Mouse (Mus musculus) hindbrain, embryonic 12.5 days (tissue): Measurements from ENCODE around the gene Micu2. TPM values are rescaled to one million over a fixed set of nuclear protein-coding genes. Genes with fewer than 3 reads are reported as not detected.

Source experiments
- ATAC-seq: fragments of 200-750 bp; cut with Nextera tagmentation; 2 replicates; pipeline ENCODE4 v1.8.0; 2017; ENCODE audit warnings: moderate TSS enrichment; ENCODE audit not compliant: low FRiP score
- H3K27ac ChIP-seq: fragments of 300-500 bp; sonication (generic); 2 replicates; pipeline ENCODE4 v1.5.1; 2016; ENCODE audit warnings: mild to moderate bottlenecking
- H3K27me3 ChIP-seq: fragments of 300-500 bp; sonication (generic); 2 replicates; pipeline ENCODE4 v1.6.1; 2016; ENCODE audit warnings: mild to moderate bottlenecking
- H3K36me3 ChIP-seq: fragments of 300-500 bp; sonication (generic); 2 replicates; pipeline ENCODE4 v1.6.1; 2016; ENCODE audit warnings: mild to moderate bottlenecking
- H3K4me1 ChIP-seq: fragments of 300-500 bp; sonication (generic); 2 replicates; pipeline ENCODE4 v1.6.1; 2016
- H3K4me2 ChIP-seq: fragments of 300-500 bp; sonication (generic); replicated peaks from 2 replicates; pipeline ENCODE4 v1.6.1; 2016; ENCODE audit warnings: mild to moderate bottlenecking
- H3K4me3 ChIP-seq: fragments of 300-500 bp; sonication (generic); 2 replicates; pipeline ENCODE4 v1.5.1; 2016; ENCODE audit warnings: mild to moderate bottlenecking
- H3K9ac ChIP-seq: fragments of 300-500 bp; sonication (generic); 2 replicates; pipeline ENCODE4 v1.6.1; 2016; ENCODE audit warnings: mild to moderate bottlenecking, moderate library complexity
- H3K9me3 ChIP-seq: fragments of 300-500 bp; sonication (generic); replicated peaks from 2 replicates; pipeline ENCODE4 v1.6.1; 2016; ENCODE audit warnings: mild to moderate bottlenecking
- WGBS: fragments of 180-500 bp; shearing (Covaris S2); methylation state at CpG from one replicate; pipeline ENCODE4 v1.1.7; 2016; 5-methylcytosine and 5-hydroxymethylcytosine counted together
- polyA plus RNA-seq: library from polyadenylated mRNA; unstranded; fragments of >200 nt; fragmentation: Nextera tagmentation; extraction: Ambion mirVana; gene quantifications from 2 replicates; pipeline ENCODE4 v1.2.1, GENCODE M21; 2016

Micu2 gene
- polyA plus RNA-seq = 73.1 and 84.1 TPM in 2 replicates

DNA sequence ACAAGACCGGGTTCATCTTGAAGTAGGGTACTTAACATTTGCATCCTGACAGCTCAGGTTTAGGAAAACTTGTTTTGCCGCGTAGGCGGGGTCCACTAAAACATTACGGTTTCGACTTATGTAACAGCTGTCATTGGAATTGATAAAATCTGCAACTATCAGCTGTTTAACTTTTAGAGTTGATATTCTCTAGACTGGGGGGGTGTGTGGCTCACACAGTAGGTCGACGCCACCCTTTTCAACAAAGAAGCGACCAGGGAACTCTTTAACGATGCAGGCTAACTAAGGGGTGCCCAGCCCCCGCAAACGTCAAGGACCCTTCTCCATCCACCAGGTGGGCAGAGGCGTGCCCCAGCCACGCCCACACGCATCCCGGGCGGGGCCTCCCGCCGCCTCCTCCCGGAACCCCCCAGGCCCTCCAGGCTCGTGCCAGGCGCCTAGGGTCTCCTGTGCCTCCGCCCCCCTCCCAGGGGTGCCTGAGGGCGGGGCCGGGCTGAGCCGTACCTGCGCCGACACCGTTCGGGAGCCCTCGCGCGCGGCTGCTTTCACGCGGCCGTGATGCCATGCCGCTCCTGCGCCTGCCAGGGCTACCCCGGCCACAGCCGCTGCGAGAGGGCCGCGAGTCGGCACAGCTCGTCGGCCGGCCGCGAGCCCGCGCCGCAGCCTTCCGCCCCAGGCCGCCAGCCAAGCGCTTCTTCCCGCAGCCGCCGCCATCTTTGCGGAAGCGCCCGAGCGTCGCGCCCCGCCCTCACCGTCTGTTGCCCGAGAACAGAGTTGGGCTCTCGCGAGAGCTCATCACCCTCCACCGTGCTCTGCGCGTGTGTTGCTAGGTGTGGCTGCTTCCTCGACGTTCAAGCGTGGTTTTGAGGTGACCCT is at the start of gene Micu2:
TSS of gene Micu2 (minus strand) at position 737 of the 876 bp plus-strand sequence.
- Histone ChIP-seq H3K4me1 (peaks cover 3% of the 10 kb centered on the region), H3K27me3 (no peaks in the 10 kb centered on the region; the same call in 1 of the 2 replicates), H3K4me3 (peak within 1 kb of the TSS; percentile 92), H3K9ac (peak within 1 kb of the TSS; percentile 89), H3K9me3 (no peaks in the 10 kb centered on the region), H3K4me2 (peak within 1 kb of the TSS; percentile 67), H3K36me3 (no peaks in the 10 kb centered on the region), H3K27ac (peak within 1 kb of the TSS; percentile 93)
- WGBS = 4% methylated on average over 66 of the region's 76 CpGs
- peak; percentile 98 for ATAC-seq

DNA sequence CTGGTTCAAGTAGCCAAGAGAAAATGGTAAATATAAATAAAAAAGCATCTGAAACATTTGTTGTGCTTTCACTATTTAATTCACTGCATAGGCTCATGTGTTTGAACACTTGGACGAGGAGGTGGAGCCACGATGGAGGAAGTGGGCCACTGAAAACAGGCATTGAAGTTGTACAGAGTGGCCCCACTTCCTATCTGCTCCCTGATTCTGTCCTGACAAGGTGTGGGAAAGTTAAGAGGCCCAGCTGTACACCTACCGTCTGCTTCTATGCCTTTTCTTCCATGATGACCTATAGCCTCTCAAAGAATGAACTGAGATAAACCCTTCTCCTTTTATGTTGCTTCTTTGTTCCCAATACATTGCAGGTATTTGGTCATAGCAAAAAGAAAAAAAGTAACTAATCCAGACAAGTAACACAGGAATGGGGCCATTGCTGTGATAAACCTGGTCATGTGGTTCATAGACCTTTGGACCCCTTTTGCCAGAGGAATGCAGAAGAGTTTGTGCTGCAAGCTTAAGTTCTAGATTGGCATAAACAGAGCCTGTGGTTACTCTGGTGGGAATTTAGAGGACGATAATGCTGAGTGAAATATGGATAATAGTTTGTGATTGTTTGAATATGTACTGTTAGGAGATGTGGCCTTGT is 47.7 kb upstream of the Micu2 start:
- no peaks in the 10 kb centered on the region for H3K4me1 ChIP-seq
- no peak overlapping the region for H3K9ac ChIP-seq
- H3K4me2 ChIP-seq = no peak overlapping the region
- no peak overlapping the region for H3K4me3 ChIP-seq
- no peaks in the 10 kb centered on the region for H3K27me3 ChIP-seq
- H3K36me3 ChIP-seq = no peaks in the 10 kb centered on the region
- 93% methylated on average over 4 of the region's 4 CpGs for WGBS
- H3K27ac ChIP-seq = no peak overlapping the region
- H3K9me3 ChIP-seq = no peaks in the 10 kb centered on the region
- ATAC-seq = no peak

DNA sequence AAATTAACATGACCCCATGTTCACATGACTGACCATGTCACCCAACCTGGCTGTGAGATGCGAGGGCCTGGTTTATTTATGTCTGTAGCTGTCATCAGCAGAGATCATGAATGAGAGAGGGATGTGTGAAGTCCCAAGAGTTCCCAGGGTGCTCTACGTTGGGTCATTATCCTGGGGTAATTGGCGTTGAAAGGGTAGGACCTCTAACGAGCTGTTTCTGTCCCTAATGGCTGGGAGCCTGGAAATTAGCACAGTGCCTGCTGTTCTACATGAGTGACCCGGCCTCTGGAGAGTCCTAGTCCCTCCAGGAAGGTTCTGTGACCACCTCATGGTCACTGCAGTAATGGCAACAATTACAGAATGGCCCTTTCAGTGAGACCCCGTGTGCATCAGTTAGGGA is 37.1 kb upstream of the Micu2 start:
- 23% methylated on average over 6 of the region's 6 CpGs for WGBS
- no peak overlapping the region for H3K27ac ChIP-seq
- H3K27me3 ChIP-seq = no peaks in the 10 kb centered on the region
- no peaks in the 10 kb centered on the region for H3K4me1 ChIP-seq
- H3K9me3 ChIP-seq = no peaks in the 10 kb centered on the region
- no peaks in the 10 kb centered on the region for H3K36me3 ChIP-seq
- no peak for ATAC-seq
- no peak overlapping the region for H3K4me2 ChIP-seq
- no peak overlapping the region for H3K9ac ChIP-seq
- no peak overlapping the region for H3K4me3 ChIP-seq

DNA sequence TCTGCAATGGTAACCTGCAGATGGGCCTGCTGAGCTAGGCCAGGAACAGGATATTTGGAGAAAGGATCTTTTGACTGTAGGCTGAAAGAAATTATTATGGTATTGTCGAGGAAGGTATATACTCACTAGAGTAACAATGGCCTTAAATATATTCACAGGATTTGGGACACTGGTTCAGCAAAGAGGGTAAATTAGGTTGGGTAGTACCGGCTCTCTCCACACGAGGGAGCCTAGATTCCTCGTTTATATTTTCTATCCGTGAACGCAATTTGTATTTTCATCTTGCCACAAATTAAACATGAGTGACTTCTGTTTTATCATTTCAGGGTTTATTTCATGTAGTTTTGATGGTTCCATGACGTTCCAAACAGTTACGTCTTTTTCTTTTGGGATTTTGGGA is 35.5 kb upstream of the Micu2 start:
- Histone ChIP-seq H3K9me3 (no peaks in the 10 kb centered on the region), H3K4me3 (no peak overlapping the region), H3K4me1 (no peaks in the 10 kb centered on the region), H3K9ac (no peak overlapping the region), H3K27ac (no peak overlapping the region), H3K4me2 (no peak overlapping the region), H3K36me3 (no peaks in the 10 kb centered on the region), H3K27me3 (no peaks in the 10 kb centered on the region)
- no peak for ATAC-seq
- 12% methylated on average over 8 of the region's 8 CpGs for WGBS

DNA sequence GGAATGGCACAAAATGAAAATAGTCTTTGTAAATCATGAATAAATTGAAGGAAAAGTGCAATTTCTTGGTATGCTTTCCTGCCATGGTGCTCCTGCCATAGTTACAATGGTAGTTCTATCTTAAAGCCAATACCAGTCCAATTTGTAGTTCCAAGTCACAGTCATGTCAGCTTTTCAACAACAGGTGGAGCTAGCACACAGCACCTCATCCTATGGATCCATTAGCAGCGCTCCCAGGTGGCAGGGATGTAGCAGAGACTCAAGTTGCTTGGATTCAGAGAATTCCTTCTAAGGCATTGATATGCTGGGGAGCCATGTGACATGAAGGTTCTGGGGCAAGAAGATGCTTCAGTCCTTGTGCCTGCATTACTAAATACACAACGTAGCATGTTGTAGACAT is 19.8 kb upstream of the Micu2 start:
- Histone ChIP-seq H3K9ac (no peak overlapping the region), H3K27ac (no peak overlapping the region), H3K4me2 (no peak overlapping the region), H3K27me3 (no peaks in the 10 kb centered on the region), H3K4me1 (no peaks in the 10 kb centered on the region), H3K4me3 (no peak overlapping the region), H3K36me3 (no peaks in the 10 kb centered on the region), H3K9me3 (no peaks in the 10 kb centered on the region; the same call in 1 of the 2 replicates)
- 36% methylated on average over 2 of the region's 2 CpGs for whole genome bisulfite sequencing
- ATAC-seq = no peak

DNA sequence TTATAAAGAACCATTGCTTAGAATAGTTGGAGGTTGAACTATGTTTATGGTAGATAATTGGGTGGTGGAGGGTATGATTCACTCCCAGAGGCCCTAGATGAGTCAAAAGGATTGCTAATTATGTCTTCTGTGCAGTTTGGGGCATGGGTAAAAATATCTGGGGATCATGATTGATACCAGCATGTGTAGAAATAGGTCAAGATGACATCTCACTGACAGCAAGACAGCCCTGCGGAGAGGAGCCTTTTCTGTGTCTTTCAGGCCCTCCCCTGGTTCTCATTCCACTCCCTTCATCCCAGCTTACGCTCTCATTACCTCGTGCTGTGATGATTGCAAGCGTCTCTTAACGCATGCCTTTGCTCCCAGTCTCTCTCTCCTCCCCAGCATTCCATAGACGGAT is 4.8 kb upstream of the Micu2 start:
- Histone ChIP-seq H3K36me3 (no peaks in the 10 kb centered on the region), H3K9ac (no peak overlapping the region), H3K4me1 (no peaks in the 10 kb centered on the region), H3K27me3 (no peaks in the 10 kb centered on the region; the same call in 1 of the 2 replicates), H3K4me2 (no peak overlapping the region), H3K27ac (no peak overlapping the region), H3K9me3 (no peaks in the 10 kb centered on the region), H3K4me3 (no peak overlapping the region)
- 57% methylated on average over 6 of the region's 6 CpGs for WGBS
- no peak for ATAC-seq

DNA sequence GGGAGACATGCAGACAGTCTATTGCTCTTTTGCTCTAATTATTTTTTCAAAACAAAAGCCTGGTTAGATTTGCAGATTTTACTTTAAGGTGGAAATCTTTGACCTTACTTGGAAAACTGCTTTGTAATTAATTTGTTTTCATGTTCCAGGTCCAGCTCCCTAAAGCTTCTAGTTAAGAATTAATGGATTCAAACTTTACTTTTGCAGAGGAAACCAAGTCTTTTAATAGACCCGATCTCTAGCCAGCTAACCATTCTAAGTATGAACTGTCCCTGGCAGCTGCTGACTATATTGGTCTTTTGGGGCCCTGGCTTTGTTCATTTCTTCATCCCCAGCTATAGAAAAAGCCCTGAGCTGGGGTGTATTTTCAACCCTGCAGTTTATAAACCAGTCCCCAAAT is 3.1 kb upstream of the Micu2 start:
- no peak overlapping the region for H3K4me3 ChIP-seq
- H3K9ac ChIP-seq = no peak overlapping the region
- no peaks in the 10 kb centered on the region for H3K9me3 ChIP-seq
- no peaks in the 10 kb centered on the region; the same call in 1 of the 2 replicates for H3K27me3 ChIP-seq
- peaks cover 3% of the 10 kb centered on the region for H3K4me1 ChIP-seq
- H3K36me3 ChIP-seq = no peaks in the 10 kb centered on the region
- H3K4me2 ChIP-seq = no peak overlapping the region
- no peak for ATAC-seq
- H3K27ac ChIP-seq = no peak overlapping the region
- 86% methylated on average over 1 of the region's 1 CpGs for WGBS

DNA sequence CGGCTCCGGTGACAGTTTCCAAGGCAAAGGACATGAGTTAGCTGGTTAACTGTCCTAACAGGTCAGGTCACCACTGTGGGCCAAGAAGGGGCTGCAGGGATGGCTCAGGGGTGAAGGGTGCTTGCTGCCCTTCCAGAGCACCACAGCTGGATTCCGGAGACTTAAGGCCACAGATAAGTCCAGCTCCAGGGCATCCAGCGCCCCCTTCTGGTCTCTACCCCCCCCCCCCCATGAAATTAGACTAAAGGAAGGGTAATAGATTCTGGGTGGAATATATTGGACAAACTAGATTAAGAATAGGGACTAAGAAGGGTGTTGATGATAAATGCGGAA is 306 bp upstream of the Micu2 start:
- Histone ChIP-seq H3K9me3 (no peaks in the 10 kb centered on the region), H3K9ac (no peak overlapping the region), H3K36me3 (no peaks in the 10 kb centered on the region), H3K4me2 (peak overlapping the region; percentile 67), H3K27ac (peak overlapping the region; percentile 93; the same call in 1 of the 2 replicates), H3K4me3 (peak overlapping the region; percentile 92), H3K4me1 (peaks cover 3% of the 10 kb centered on the region), H3K27me3 (no peaks in the 10 kb centered on the region; the same call in 1 of the 2 replicates)
- peak; percentile 71; the same call in 1 of the 2 replicates for ATAC-seq
- 35% methylated on average over 5 of the region's 5 CpGs for WGBS

- Histone ChIP-seq H3K9me3 (no peaks in the 10 kb centered on the region), H3K9ac (no peak overlapping the region), H3K4me1 (peaks cover 3% of the 10 kb centered on the region), H3K27me3 (no peaks in the 10 kb centered on the region; the same call in 1 of the 2 replicates), H3K36me3 (no peaks in the 10 kb centered on the region), H3K4me2 (no peak overlapping the region), H3K27ac (no peak overlapping the region), H3K4me3 (no peak overlapping the region)
- ATAC-seq = no peak
- 76% methylated on average over 1 of the region's 1 CpGs for WGBS
Measured at GRCm38 (mm10) chr14:57997431-57997830, 1.6 kb downstream of the Micu2 start.

GRCm38 (mm10) chr14:57996210-57996609 is 2.9 kb downstream of the Micu2 start:
- no peak overlapping the region for H3K27ac ChIP-seq

DNA sequence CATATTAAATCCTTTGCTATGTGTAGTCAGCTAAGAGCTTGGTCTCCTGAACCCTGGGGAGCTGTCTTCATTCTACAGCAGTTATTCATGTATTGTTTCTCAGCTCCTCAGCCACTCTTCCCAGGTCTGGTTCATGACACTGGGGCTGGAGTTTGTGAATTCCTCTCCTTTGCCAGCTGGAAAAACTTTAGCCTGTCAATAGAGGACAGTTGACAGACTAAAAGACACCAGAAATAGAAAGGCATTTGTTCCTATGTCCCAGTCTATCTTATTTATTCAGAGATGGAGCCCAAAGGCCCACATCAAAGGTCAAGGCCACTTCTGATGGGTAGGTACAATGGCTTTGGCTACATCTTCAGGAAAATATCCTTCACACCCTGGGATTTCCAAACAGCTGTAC is 7.3 kb downstream of the Micu2 start:
- Histone ChIP-seq H3K27ac (no peak overlapping the region), H3K9ac (no peak overlapping the region), H3K27me3 (no peaks in the 10 kb centered on the region), H3K4me2 (no peak overlapping the region), H3K36me3 (peaks cover 26% of the 10 kb centered on the region), H3K4me1 (no peaks in the 10 kb centered on the region), H3K4me3 (no peak overlapping the region), H3K9me3 (peaks cover 13% of the 10 kb centered on the region)
- ATAC-seq = no peak

More at GRCm38 (mm10) chr14:57996210-57996609, 2.9 kb downstream of the Micu2 start:
- no peak for ATAC-seq
- H3K36me3 ChIP-seq = peaks cover 8% of the 10 kb centered on the region; the same call in 1 of the 2 replicates
- 97% methylated on average over 3 of the region's 3 CpGs for WGBS
- H3K4me3 ChIP-seq = no peak overlapping the region
- H3K9me3 ChIP-seq = no peaks in the 10 kb centered on the region
- H3K4me1 ChIP-seq = peaks cover 3% of the 10 kb centered on the region
- H3K9ac ChIP-seq = no peak overlapping the region
- H3K4me2 ChIP-seq = no peak overlapping the region
- H3K27me3 ChIP-seq = no peaks in the 10 kb centered on the region; the same call in 1 of the 2 replicates

DNA sequence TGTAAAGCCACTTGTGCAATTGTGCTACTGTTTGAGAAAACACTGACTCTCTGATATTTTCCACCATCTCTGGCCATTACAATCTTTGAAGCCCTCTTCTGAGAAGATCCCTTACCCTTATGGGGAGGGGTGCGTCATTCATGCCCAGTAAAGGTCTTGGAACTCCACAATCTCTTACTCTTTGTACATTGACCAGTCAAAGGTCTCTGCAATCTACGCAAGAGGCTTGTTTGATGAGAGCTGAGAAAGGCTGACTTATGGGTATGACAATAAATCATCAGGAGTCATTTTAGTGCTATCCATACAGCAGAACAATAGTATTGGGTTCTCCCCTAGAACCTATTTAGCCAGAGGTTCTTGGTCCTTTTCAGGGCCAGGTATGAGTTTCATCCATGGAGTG is 9.9 kb downstream of the Micu2 start:
- Histone ChIP-seq H3K4me3 (no peak overlapping the region), H3K4me1 (no peaks in the 10 kb centered on the region), H3K9me3 (peaks cover 13% of the 10 kb centered on the region), H3K4me2 (no peak overlapping the region), H3K36me3 (peaks cover 26% of the 10 kb centered on the region), H3K27ac (no peak overlapping the region), H3K9ac (no peak overlapping the region), H3K27me3 (no peaks in the 10 kb centered on the region)
- ATAC-seq = no peak
- WGBS = 100% methylated on average over 2 of the region's 2 CpGs
